Mouse (Mus musculus) megakaryocyte, embryonic 14.5 days (primary cell): ENCODE measurements around the gene Sv2b.

ENCODE experiments used
- FLI1 ChIP-seq: IDR thresholded peaks from 2 replicates; pipeline ENCODE4 v1.6.1; 2012; ENCODE audit warnings: low read length, inconsistent platforms, mixed read lengths
- GATA1 ChIP-seq: IDR thresholded peaks from 3 replicates; pipeline ENCODE4 v1.6.1; 2012; ENCODE audit warnings: mixed read lengths, low read length, inconsistent platforms, borderline replicate concordance

DNA sequence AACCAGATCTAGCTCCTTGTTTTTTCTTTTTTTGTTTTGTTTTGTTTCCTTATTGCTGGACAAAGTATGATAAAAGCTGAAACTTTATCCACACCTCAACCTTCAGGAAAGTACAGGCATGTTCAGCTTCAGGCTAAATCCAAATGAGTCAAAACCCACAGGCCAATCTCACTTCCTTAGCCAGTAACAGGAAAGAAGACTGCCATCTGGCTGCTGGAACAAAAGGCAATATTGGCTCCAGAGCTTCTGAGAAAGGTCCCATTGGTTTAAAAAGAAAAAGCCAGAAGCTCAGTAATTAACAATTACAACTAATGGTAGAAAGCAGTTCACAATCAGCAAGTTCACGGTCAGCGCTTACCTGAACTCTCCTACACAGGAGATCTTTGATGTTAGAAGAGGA is 169.8 kb downstream of the Sv2b start:
- TF ChIP-seq GATA1 (no peak), FLI1 (no peak)
